Mouse (Mus musculus) kidney, postnatal 0 days (tissue): Measurements from ENCODE around the gene Mrpl40. TPM values are rescaled to one million over a fixed set of nuclear protein-coding genes. Genes with fewer than 3 reads are reported as not detected.
A peak's percentile ranks its signal among the peaks of the same experiment; 100 is the strongest.
"Not testable (repeated sequence)": the region's sequence is repeated elsewhere in the genome, so short reads cannot be mapped to it uniquely, and the experiment has no call there.

Experiments used
- ATAC-seq: fragments of 200-750 bp; cut with Nextera tagmentation; replicated peaks from 2 replicates; pipeline ENCODE4 v1.8.0; 2017; ENCODE audit warnings: low read depth, moderate number of reproducible peaks, moderate TSS enrichment, moderate library complexity; ENCODE audit not compliant: low FRiP score
- DNase-seq: peaks from one replicate; pipeline ENCODE4 v3.0.0-alpha.2; 2016; ENCODE audit warnings: low spot score
- H3K27ac ChIP-seq: fragments of 300-500 bp; sonication (generic); 2 replicates; pipeline ENCODE4 v1.5.1; 2014; ENCODE audit warnings: mild to moderate bottlenecking
- H3K27me3 ChIP-seq: fragments of 300-500 bp; sonication (generic); 2 replicates; pipeline ENCODE4 v1.6.1; 2014; ENCODE audit warnings: low read length, mixed read lengths; ENCODE audit not compliant: insufficient read depth
- H3K36me3 ChIP-seq: fragments of 300-500 bp; sonication (generic); 2 replicates; pipeline ENCODE4 v1.6.1; 2014; ENCODE audit warnings: low read length, mixed read lengths; ENCODE audit not compliant: insufficient read depth
- H3K4me1 ChIP-seq: fragments of 300-500 bp; sonication (generic); replicated peaks from 2 replicates; pipeline ENCODE4 v1.6.1; 2014; ENCODE audit warnings: antibody characterized with exemption, low read length, mixed read lengths; ENCODE audit not compliant: insufficient read depth
- H3K4me2 ChIP-seq: fragments of 300-500 bp; sonication (generic); 2 replicates; pipeline ENCODE4 v1.6.1; 2014; ENCODE audit warnings: mild to moderate bottlenecking, low read length, moderate library complexity, mixed read lengths
- H3K4me3 ChIP-seq: fragments of 300-500 bp; sonication (generic); replicated peaks from 2 replicates; pipeline ENCODE4 v1.5.1; 2014; ENCODE audit warnings: low read depth, low read length
- H3K9ac ChIP-seq: fragments of 300-500 bp; sonication (generic); 2 replicates; pipeline ENCODE4 v1.6.1; 2014; ENCODE audit warnings: low read depth, low read length
- H3K9me3 ChIP-seq: fragments of 300-500 bp; sonication (generic); replicated peaks from 2 replicates; pipeline ENCODE4 v1.6.1; 2016; ENCODE audit warnings: low read length, inconsistent platforms, mixed read lengths
- CTCF ChIP-seq: IDR thresholded peaks from 2 replicates; pipeline ENCODE4 v1.5.1; 2016; ENCODE audit warnings: antibody characterized with exemption, low read depth, mild to moderate bottlenecking, moderate library complexity
- WGBS: fragments of 180-500 bp; shearing (Covaris S2); extraction: QIAGEN DNeasy Blood & Tissue Kit; methylation state at CpG from one replicate; pipeline ENCODE4 v1.1.7; 2014; 5-methylcytosine and 5-hydroxymethylcytosine counted together
- polyA plus RNA-seq: library from polyadenylated mRNA; unstranded; fragments of >200 nt; fragmentation: Nextera tagmentation; extraction: Ambion mirVana; gene quantifications from 2 replicates; pipeline ENCODE4 v1.2.1, GENCODE M21; 2015

Gene Mrpl40
- polyA plus RNA-seq, 1 experiment from 2014 or later: 89.9 TPM

DNA sequence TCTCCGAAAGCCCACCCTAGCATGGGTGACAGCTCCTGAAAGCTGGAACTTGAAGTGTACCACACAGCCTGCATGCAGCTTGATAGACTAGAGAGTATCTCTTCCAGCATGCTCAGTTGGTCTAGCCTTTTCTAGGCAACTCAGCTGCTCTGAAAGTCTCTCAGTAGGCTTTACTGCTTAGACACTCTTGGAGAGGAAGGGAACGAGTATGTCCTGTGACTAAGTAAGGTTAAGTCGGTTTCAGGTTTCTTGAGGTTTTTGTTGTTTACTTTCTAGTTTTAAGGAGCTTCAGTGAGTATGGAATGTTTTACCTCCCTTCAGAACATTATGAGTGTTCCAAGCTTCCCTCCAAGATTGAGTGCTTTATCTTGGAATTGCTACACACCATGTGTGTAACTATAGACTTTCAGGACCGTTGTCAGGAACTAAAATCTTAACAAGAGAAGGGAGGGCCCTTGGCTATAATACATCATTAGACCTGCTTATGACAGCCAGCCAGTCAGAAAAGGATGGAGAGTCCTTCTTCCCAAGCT is 17.2 kb upstream of the Mrpl40 start:
- 65% methylated on average over 4 of the region's 4 CpGs for WGBS
- H3K27me3 ChIP-seq: no peaks in the 10 kb centered on the region

DNA sequence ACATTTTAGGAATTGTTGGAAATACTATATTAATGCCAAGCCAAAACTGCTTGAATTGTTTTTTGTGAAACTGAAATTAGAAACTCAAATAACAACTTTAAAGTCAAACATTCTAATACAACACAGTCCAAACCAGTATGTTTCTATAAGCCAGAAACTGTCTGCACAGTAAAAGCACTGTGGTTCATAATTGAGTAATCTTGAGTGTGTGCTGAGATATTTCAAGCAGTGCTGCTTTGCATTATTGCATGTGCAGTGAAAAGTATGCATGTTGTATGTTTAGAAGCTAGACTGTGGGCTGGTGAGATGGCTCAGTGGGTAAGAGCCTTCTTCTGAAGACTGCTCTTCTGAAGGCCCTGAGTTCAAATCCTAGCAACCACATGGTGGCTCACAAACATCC is 7.4 kb upstream of the Mrpl40 start:
- H3K4me1 ChIP-seq: no peaks in the 10 kb centered on the region; the same call in 1 of the 2 replicates
- no peaks in the 10 kb centered on the region for H3K27me3 ChIP-seq
- no peak for TF ChIP-seq CTCF
- no peak overlapping the region for H3K27ac ChIP-seq
- no peak overlapping the region for H3K9ac ChIP-seq
- ATAC-seq: no peak
- H3K4me2 ChIP-seq: no peak overlapping the region
- H3K36me3 ChIP-seq: no peaks in the 10 kb centered on the region
- H3K4me3 ChIP-seq: no peak overlapping the region
- H3K9me3 ChIP-seq: no peaks in the 10 kb centered on the region
- no peak for DNase-seq

More for the DNA sequence above, 17.2 kb upstream of the Mrpl40 start:
- no peaks in the 10 kb centered on the region for H3K9me3 ChIP-seq
- H3K4me2 ChIP-seq: no peak overlapping the region
- no peaks in the 10 kb centered on the region for H3K4me1 ChIP-seq
- DNase-seq (no peak), ATAC-seq (no peak)
- no peak for TF ChIP-seq CTCF
- no peak overlapping the region for H3K27ac ChIP-seq
- no peak overlapping the region for H3K4me3 ChIP-seq
- peaks cover 17% of the 10 kb centered on the region for H3K36me3 ChIP-seq
- H3K9ac ChIP-seq: no peak overlapping the region

DNA sequence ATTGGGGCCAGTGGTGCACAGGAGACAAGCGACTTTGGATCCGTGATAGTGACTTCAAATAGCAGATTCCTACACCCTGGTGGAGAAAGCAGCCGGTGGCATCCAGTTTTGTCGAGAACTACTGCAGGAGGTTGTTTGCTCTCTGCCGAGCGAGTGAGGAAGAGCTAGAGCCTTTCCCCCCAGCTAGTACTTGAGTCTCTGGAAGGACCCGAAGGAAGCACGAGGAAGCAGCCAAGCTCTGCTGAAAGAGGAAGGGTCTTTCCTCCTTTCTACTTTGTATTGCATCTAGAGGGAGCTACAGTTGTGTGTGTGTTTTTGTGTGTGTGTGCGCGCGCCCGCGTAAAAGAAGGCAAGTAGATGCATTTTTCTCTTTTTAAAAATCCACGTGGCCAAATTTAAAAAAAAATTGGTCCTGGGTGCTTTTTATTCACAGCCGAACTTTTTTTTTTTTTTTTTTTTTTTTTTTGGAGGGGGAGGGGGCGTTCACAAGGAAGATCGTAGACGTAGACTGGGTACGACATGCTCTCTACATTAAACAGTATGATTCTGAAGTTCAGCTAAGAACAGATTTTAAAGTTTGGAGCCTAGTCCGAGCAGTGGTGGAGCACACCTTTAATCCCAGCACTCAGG is 1.5 kb upstream of the Mrpl40 start:
- Histone ChIP-seq H3K4me1 (peaks cover 8% of the 10 kb centered on the region; the same call in 1 of the 2 replicates), H3K27ac (peak overlapping the region; percentile 97), H3K9me3 (no peaks in the 10 kb centered on the region), H3K4me3 (peak overlapping the region; percentile 95), H3K27me3 (no peaks in the 10 kb centered on the region), H3K4me2 (peak overlapping the region; percentile 90), H3K36me3 (peaks cover 13% of the 10 kb centered on the region; the same call in 1 of the 2 replicates), H3K9ac (peak overlapping the region; percentile 92)
- WGBS: 21% methylated on average over 20 of the region's 20 CpGs
- DNase-seq (peak; percentile 65), ATAC-seq (no peak)
- no peak for TF ChIP-seq CTCF

GRCm38 (mm10) chr16:18877386-18878090 is 876 bp upstream of the Mrpl40 start:
- Histone ChIP-seq H3K9me3 (no peaks in the 10 kb centered on the region), H3K4me2 (peak overlapping the region; percentile 90), H3K27me3 (no peaks in the 10 kb centered on the region), H3K4me1 (peaks cover 8% of the 10 kb centered on the region; the same call in 1 of the 2 replicates), H3K9ac (peak overlapping the region; percentile 92), H3K4me3 (peak overlapping the region; percentile 95), H3K36me3 (peaks cover 18% of the 10 kb centered on the region; the same call in 1 of the 2 replicates), H3K27ac (peak overlapping the region; percentile 97)
- ATAC-seq (peak; percentile 37), DNase-seq (peak; percentile 84)
- under 1% methylated on average over 43 of the region's 43 CpGs for WGBS
- TF ChIP-seq CTCF: peak; percentile 61

DNA sequence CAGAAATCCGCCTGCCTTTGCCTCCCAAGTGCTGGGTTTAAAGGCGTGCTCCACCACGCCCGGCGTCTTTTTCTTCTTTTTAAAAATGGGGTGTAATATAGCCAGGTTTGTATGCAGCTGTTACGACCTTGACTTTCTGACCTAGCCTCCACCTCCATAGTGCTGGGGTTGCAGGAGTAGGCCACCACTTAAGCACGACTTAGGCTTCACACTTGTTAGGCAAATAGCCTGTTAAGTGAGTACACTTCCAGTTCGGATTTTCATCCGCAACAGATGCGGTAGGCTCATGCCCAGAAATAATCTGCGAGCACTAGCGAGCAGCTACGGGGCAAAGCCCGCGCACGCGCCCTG is 596 bp downstream of the Mrpl40 start:
- DNase-seq: no peak
- Histone ChIP-seq H3K36me3 (peaks cover 24% of the 10 kb centered on the region), H3K9ac (peak overlapping the region; percentile 92), H3K27me3 (no peaks in the 10 kb centered on the region), H3K9me3 (no peaks in the 10 kb centered on the region), H3K4me3 (peak overlapping the region; percentile 95), H3K27ac (peak overlapping the region; percentile 97), H3K4me1 (peaks cover 8% of the 10 kb centered on the region; the same call in 1 of the 2 replicates), H3K4me2 (peak overlapping the region; percentile 90)
- TF ChIP-seq CTCF: no peak
- 2% methylated on average over 17 of the region's 17 CpGs for WGBS
- ATAC-seq: peak; percentile 10; the same call in 1 of the 2 replicates

DNA sequence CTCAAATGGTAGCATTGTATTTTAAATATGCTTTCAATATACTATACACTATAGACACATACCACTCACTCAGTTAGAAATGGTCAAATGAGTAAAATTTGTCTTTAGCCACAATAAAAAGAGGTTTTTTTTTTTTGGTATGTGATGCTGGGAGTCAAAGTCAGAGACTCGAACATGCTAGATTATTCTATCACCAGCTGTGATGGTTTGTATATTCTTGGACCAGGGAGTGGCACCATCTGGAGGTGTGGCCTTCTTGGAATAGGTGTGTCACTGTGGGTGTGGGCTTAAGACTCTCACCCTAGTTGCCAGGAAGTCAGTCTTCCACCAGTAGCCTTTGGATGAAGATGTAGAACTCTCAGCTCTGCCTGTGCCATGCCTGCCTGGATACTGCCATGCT is 6.2 kb downstream of the Mrpl40 start:
- not testable (repeated sequence) for H3K4me1 ChIP-seq, H3K4me2 ChIP-seq, H3K27me3 ChIP-seq, H3K4me3 ChIP-seq, H3K27ac ChIP-seq, H3K9ac ChIP-seq, DNase-seq, H3K9me3 ChIP-seq, ATAC-seq
- H3K36me3 ChIP-seq: peaks cover 24% of the 10 kb centered on the region
- WGBS: 83% methylated on average over 1 of the region's 1 CpGs
